Mouse (Mus musculus) stomach, postnatal 0 days (tissue): ENCODE results near the gene Zdhhc12.

ENCODE experiments used
- CTCF ChIP-seq: IDR thresholded peaks from 2 replicates; pipeline ENCODE4 v1.5.1; 2016; ENCODE audit warnings: antibody characterized with exemption, low read depth, mild to moderate bottlenecking, moderate library complexity
- EP300 ChIP-seq: optimal IDR thresholded peaks from 2 replicates; pipeline ENCODE3; 2016; ENCODE audit warnings: antibody characterized with exemption

DNA sequence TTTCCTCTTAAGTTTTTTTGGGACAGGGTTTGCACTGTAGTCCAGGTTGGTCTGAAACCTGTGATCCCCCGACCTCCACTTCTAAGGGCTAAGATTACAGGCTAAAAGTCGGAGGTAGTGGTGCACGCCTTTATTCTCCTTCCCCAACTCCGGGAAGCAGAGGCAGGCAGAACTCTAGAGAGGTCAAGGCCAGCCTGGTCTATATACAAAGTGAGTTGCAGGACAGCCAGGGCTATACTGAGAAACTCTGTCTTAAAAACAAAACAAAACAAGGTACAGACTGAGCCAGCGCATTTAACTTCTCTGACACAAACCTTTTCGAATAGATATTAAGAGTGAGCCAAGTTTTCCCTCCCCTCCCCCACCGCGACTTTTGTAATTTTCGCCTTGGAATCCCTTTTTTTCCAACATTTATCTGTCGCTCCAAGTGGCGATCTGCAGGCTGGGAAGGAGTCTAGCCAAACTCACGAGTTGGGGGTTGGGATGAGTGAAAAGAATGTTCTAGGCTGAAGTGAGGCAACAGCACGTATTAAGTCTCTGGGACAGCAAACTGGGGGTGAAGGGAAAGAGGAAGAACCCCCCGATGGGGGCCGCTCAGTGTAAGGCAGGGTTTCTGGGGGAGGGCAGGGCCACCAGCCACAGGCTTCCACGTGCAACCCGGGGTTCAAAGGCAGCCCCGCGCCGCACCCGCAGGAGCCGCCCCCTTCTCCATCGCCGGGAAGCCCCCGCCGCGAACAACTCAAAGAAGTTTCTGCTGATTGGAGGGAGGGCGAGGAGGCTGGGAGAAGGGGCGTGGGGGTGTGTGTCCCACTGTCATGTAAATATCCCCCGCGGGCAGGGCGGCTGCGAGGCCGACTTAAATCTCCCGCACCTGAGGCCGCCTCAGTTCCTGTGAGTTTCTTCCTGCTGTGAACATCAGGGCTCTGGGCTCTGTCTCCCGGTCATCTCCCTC lies 32.0 kb downstream of the Zdhhc12 start:
- TF ChIP-seq CTCF = no peak
- TF ChIP-seq EP300 = no peak
